Mouse (Mus musculus): ENCODE data around the gene Wtip. TPM values are rescaled to one million over a fixed set of nuclear protein-coding genes. Genes with fewer than 3 reads are reported as not detected.
"Not testable (repeated sequence)": the region's sequence is repeated elsewhere in the genome, so short reads cannot be mapped to it uniquely, and the experiment has no call there.

Gene Wtip
- polyA plus RNA-seq, 1 experiment from 2014 or later = 1.5 TPM

GRCm38 (mm10) chr7:34109190-34109589, 23.9 kb downstream of the Wtip start:
- Histone ChIP-seq H3K9me3 (replicated peaks) (no peaks in the 10 kb centered on the region), H3K27ac (no peak overlapping the region), H3K4me2 (no peak overlapping the region), H3K9ac (no peak overlapping the region), H3K27me3 (replicated peaks) (no peaks in the 10 kb centered on the region), H3K4me3 (no peak overlapping the region), H3K36me3 (peaks cover 7% of the 10 kb centered on the region; the same call in 1 of the 2 replicates), H3K4me1 (no peaks in the 10 kb centered on the region)
- 74% methylated on average over 5 of the region's 5 CpGs for WGBS (ENCODE audit: insufficient replicate concordance)
- no peak for ATAC-seq

- Histone ChIP-seq H3K27me3 (replicated peaks) (no peaks in the 10 kb centered on the region), H3K4me3 (no peak overlapping the region), H3K9me3 (replicated peaks) (no peaks in the 10 kb centered on the region), H3K27ac (no peak overlapping the region), H3K36me3 (no peaks in the 10 kb centered on the region), H3K4me2 (no peak overlapping the region), H3K4me1 (no peaks in the 10 kb centered on the region), H3K9ac (no peak overlapping the region)
- ATAC-seq = no peak
Observed at GRCm38 (mm10) chr7:34101276-34101675, 31.8 kb downstream of the Wtip start.

- Histone ChIP-seq H3K4me2 (no peak overlapping the region), H3K36me3 (no peaks in the 10 kb centered on the region), H3K27me3 (replicated peaks) (no peaks in the 10 kb centered on the region), H3K9me3 (replicated peaks) (no peaks in the 10 kb centered on the region), H3K4me3 (no peak overlapping the region), H3K4me1 (no peaks in the 10 kb centered on the region), H3K9ac (no peak overlapping the region), H3K27ac (no peak overlapping the region)
- 47% methylated on average over 2 of the region's 2 CpGs for WGBS (ENCODE audit: insufficient replicate concordance)
- no peak for ATAC-seq
Observed at GRCm38 (mm10) chr7:34100002-34100401, 33.1 kb downstream of the Wtip start.

DNA sequence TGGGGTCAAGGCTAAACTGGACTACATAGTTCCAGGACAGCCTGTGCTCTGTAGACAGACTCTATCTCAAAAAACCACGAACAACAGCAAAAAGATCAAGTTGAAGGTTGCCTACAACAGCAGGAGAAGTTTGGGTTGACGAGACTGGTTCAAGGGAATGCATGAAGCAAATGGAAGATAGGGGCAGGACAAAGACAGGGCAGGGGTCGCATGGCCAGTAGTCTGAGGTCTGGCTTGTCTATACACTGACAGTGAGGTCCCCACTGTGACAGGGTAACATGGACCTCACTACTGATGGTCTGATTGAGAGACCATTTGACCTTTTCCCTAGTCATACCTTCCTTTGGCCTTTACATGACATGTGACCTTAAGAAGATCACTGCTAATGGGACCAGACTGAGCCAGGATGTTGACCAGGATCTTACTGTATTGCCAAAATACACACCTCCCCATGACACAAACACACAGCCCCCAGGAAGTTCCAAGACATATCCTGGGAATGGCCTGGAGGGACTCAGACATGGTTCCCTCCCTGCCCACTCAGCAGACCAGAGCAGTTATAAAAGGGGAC, 38.1 kb downstream of the Wtip start, which contains the start of gene Scgb1b30:
TSS of gene Scgb1b30 (plus strand) at position 521 of the 571 bp plus-strand sequence.
- H3K4me1 ChIP-seq = no peaks in the 10 kb centered on the region
- H3K4me3 ChIP-seq = no peak within 1 kb of the TSS
- no peak for ATAC-seq
- H3K9me3 ChIP-seq (replicated peaks) = no peaks in the 10 kb centered on the region
- H3K4me2 ChIP-seq = no peak within 1 kb of the TSS
- H3K36me3 ChIP-seq = no peaks in the 10 kb centered on the region
- H3K9ac ChIP-seq = no peak within 1 kb of the TSS
- 41% methylated on average over 3 of the region's 3 CpGs for WGBS (ENCODE audit: insufficient replicate concordance)
- H3K27me3 ChIP-seq (replicated peaks) = no peaks in the 10 kb centered on the region
- no peak within 1 kb of the TSS for H3K27ac ChIP-seq

DNA sequence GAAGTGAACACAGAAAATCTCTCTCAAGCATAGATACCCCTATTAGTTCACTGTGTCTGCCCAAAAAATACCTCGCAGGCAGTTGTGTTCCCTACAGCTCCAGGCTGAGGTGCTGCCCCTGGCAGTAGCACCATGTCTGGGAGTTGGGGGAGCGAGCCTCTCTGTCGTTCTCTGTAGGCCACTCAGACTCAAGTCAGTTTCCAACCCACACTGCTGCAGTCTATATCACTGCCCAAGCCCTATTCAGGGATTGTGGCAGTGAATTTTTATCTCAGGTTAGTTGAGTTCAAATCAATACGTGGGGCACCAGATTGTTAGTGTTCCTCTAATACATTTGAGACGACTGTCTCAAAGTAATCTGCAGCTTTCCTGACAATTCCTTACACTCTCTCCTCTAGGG, 64.9 kb downstream of the Wtip start:
- not testable (repeated sequence) for ATAC-seq; H3K4me1 ChIP-seq; H3K36me3 ChIP-seq; H3K27ac ChIP-seq; H3K4me3 ChIP-seq; H3K9me3 ChIP-seq (replicated peaks); H3K27me3 ChIP-seq (replicated peaks); H3K9ac ChIP-seq; H3K4me2 ChIP-seq
- 54% methylated on average over 5 of the region's 5 CpGs for WGBS (ENCODE audit: insufficient replicate concordance)

Other genes starting within 250 kb of the Wtip start
- not detected in 2 replicates for gene Scgb2b26, start 188.2 kb downstream of the Wtip start, polyA plus RNA-seq (2016; fragmentation: Nextera tagmentation; extraction: Ambion mirVana)
- not detected in 2 replicates for gene Scgb2b27, start 119.3 kb downstream of the Wtip start, polyA plus RNA-seq (2016; fragmentation: Nextera tagmentation; extraction: Ambion mirVana)
- not detected in 2 replicates for gene Scgb1b27, start 111.8 kb downstream of the Wtip start, polyA plus RNA-seq (2016; fragmentation: Nextera tagmentation; extraction: Ambion mirVana)
- gene Scgb1b30, start 37.8 kb downstream of the Wtip start, polyA plus RNA-seq (2016; fragmentation: Nextera tagmentation; extraction: Ambion mirVana) = not detected in 2 replicates
- gene Uba2, start 36.3 kb upstream of the Wtip start, polyA plus RNA-seq (2016; fragmentation: Nextera tagmentation; extraction: Ambion mirVana) = 165 and 174 TPM in 2 replicates
- 39.1 and 39.2 TPM in 2 replicates for gene Pdcd2l, start 63.4 kb upstream of the Wtip start, polyA plus RNA-seq (2016; fragmentation: Nextera tagmentation; extraction: Ambion mirVana)
- 207 and 222 TPM in 2 replicates for gene Gpi1, start 97.1 kb upstream of the Wtip start, polyA plus RNA-seq (2016; fragmentation: Nextera tagmentation; extraction: Ambion mirVana)
- not detected in 2 replicates for gene Gm6096, start 117.8 kb upstream of the Wtip start, polyA plus RNA-seq (2016; fragmentation: Nextera tagmentation; extraction: Ambion mirVana)
- 19.6 and 22.0 TPM in 2 replicates for gene 4931406P16Rik, start 180.3 kb upstream of the Wtip start, polyA plus RNA-seq (2016; fragmentation: Nextera tagmentation; extraction: Ambion mirVana)

All from liver, embryonic 12.5 days (tissue).